Mouse (Mus musculus) kidney, adult 2 months (tissue): ENCODE data around the gene Tmem236.

Source experiments
- CTCF ChIP-seq: fragments of 200-500 bp; conservative IDR thresholded peaks from 2 replicates; pipeline ENCODE4 v1.5.1; 2011; ENCODE audit warnings: low read depth, mild to moderate bottlenecking, control low read depth, low read length, moderate library complexity, mixed read lengths; ENCODE audit not compliant: insufficient read depth, insufficient read length
- POLR2A ChIP-seq: fragments of 200-500 bp; IDR thresholded peaks from one replicate; pipeline ENCODE4 v1.6.1; 2011; ENCODE audit warnings: low read depth, low read length, control low read depth

- TF ChIP-seq POLR2A = no peak
- TF ChIP-seq CTCF = no peak
These were observed 69.8 kb downstream of the Tmem236 start for GRCm38 (mm10) chr2:14244157-14244556.
